Mouse (Mus musculus) stomach, embryonic 14.5 days (tissue): Measurements from ENCODE around the gene Npas2. TPM values are rescaled to one million over a fixed set of nuclear protein-coding genes. Genes with fewer than 3 reads are reported as not detected.

Source experiments
- ATAC-seq: fragments of 200-750 bp; cut with Nextera tagmentation; 2 replicates; pipeline ENCODE4 v1.8.0; 2017; ENCODE audit warnings: low read depth, moderate TSS enrichment; ENCODE audit not compliant: insufficient number of reproducible peaks, insufficient read depth, low FRiP score
- H3K27ac ChIP-seq: fragments of 300-500 bp; sonication (generic); 2 replicates; pipeline ENCODE4 v1.5.1; 2014; ENCODE audit warnings: mild to moderate bottlenecking, low read length, moderate library complexity, mixed read lengths
- H3K27me3 ChIP-seq: fragments of 300-500 bp; sonication (generic); 2 replicates; pipeline ENCODE4 v1.6.1; 2014; ENCODE audit warnings: low read length, control low read depth, mixed read lengths; ENCODE audit not compliant: control insufficient read depth, insufficient read depth
- H3K36me3 ChIP-seq: fragments of 300-500 bp; sonication (generic); 2 replicates; pipeline ENCODE4 v1.6.1; 2014; ENCODE audit warnings: mild to moderate bottlenecking, control low read depth, low read length, moderate library complexity, mixed read lengths; ENCODE audit not compliant: control insufficient read depth, insufficient read depth
- H3K4me1 ChIP-seq: fragments of 300-500 bp; sonication (generic); 2 replicates; pipeline ENCODE4 v1.6.1; 2014; ENCODE audit warnings: low read length, control low read depth, mixed read lengths; ENCODE audit not compliant: control insufficient read depth, insufficient read depth
- H3K4me2 ChIP-seq: fragments of 300-500 bp; sonication (generic); replicated peaks from 2 replicates; pipeline ENCODE4 v1.6.1; 2014; ENCODE audit warnings: low read depth, low read length, control low read depth
- H3K4me3 ChIP-seq: fragments of 300-500 bp; sonication (generic); 2 replicates; pipeline ENCODE4 v1.5.1; 2014; ENCODE audit warnings: low read depth, low read length, control low read depth
- H3K9ac ChIP-seq: fragments of 300-500 bp; sonication (generic); replicated peaks from 2 replicates; pipeline ENCODE4 v1.6.1; 2014; ENCODE audit warnings: low read depth, mild to moderate bottlenecking, control low read depth, low read length, moderate library complexity, mixed read lengths
- H3K9me3 ChIP-seq: fragments of 300-500 bp; sonication (generic); 2 replicates; pipeline ENCODE4 v1.6.1; 2016; ENCODE audit warnings: low read depth, low read length, control low read depth; ENCODE audit not compliant: control insufficient read depth
- WGBS: fragments of 180-500 bp; shearing (Covaris S2); extraction: QIAGEN DNeasy Blood & Tissue Kit; methylation state at CpG from one replicate; pipeline ENCODE4 v1.1.7; 2014; 5-methylcytosine and 5-hydroxymethylcytosine counted together
- polyA plus RNA-seq: library from polyadenylated mRNA; unstranded; fragments of >200 nt; fragmentation: Nextera tagmentation; extraction: Ambion mirVana; gene quantifications from 2 replicates; pipeline ENCODE4 v1.2.1, GENCODE M21; 2014

The Npas2 gene
- polyA plus RNA-seq, 1 experiment from 2014 or later = 0.81 TPM

- H3K9ac ChIP-seq = no peak overlapping the region
- no peaks in the 10 kb centered on the region for H3K9me3 ChIP-seq
Observed at GRCm38 (mm10) chr1:39234815-39235449, 41.4 kb downstream of the Npas2 start.

GRCm38 (mm10) chr1:39237503-39238255, 44.1 kb downstream of the Npas2 start:
- H3K36me3 ChIP-seq = no peaks in the 10 kb centered on the region
- H3K9ac ChIP-seq = no peak overlapping the region
- peak overlapping the region; percentile 71; the same call in 1 of the 2 replicates for H3K27ac ChIP-seq
- no peaks in the 10 kb centered on the region for H3K27me3 ChIP-seq
- peak; percentile 82 for ATAC-seq
- H3K4me2 ChIP-seq = no peak overlapping the region
- H3K4me1 ChIP-seq = no peaks in the 10 kb centered on the region
- no peaks in the 10 kb centered on the region for H3K9me3 ChIP-seq
- no peak overlapping the region for H3K4me3 ChIP-seq
- WGBS = 49% methylated on average over 9 of the region's 9 CpGs

More at GRCm38 (mm10) chr1:39234815-39235449, 41.4 kb downstream of the Npas2 start:
- no peak overlapping the region for H3K4me2 ChIP-seq
- 71% methylated on average over 11 of the region's 11 CpGs for WGBS
- H3K4me3 ChIP-seq = no peak overlapping the region
- no peak overlapping the region for H3K27ac ChIP-seq
- no peak for ATAC-seq
- H3K4me1 ChIP-seq = no peaks in the 10 kb centered on the region
- H3K36me3 ChIP-seq = no peaks in the 10 kb centered on the region
- no peaks in the 10 kb centered on the region for H3K27me3 ChIP-seq

- no peaks in the 10 kb centered on the region for H3K36me3 ChIP-seq
- H3K9ac ChIP-seq = no peak overlapping the region
- ATAC-seq = no peak
- H3K4me3 ChIP-seq = no peak overlapping the region
- no peak overlapping the region for H3K4me2 ChIP-seq
- no peak overlapping the region for H3K27ac ChIP-seq
- H3K4me1 ChIP-seq = no peaks in the 10 kb centered on the region
- H3K9me3 ChIP-seq = no peaks in the 10 kb centered on the region
- 83% methylated on average over 6 of the region's 6 CpGs for WGBS
- H3K27me3 ChIP-seq = no peaks in the 10 kb centered on the region
Observed at GRCm38 (mm10) chr1:39240860-39241584, 47.5 kb downstream of the Npas2 start.

GRCm38 (mm10) chr1:39244726-39245125, 51.2 kb downstream of the Npas2 start:
- H3K27ac ChIP-seq = no peak overlapping the region
- no peaks in the 10 kb centered on the region for H3K36me3 ChIP-seq
- H3K4me1 ChIP-seq = no peaks in the 10 kb centered on the region
- ATAC-seq = peak; percentile 77
- no peak overlapping the region for H3K9ac ChIP-seq
- WGBS = 43% methylated on average over 1 of the region's 1 CpGs
- H3K4me3 ChIP-seq = no peak overlapping the region
- H3K9me3 ChIP-seq = no peaks in the 10 kb centered on the region
- H3K27me3 ChIP-seq = no peaks in the 10 kb centered on the region
- H3K4me2 ChIP-seq = no peak overlapping the region

GRCm38 (mm10) chr1:39251679-39252078, 58.1 kb downstream of the Npas2 start:
- no peak overlapping the region for H3K9ac ChIP-seq
- H3K4me3 ChIP-seq = no peak overlapping the region
- no peaks in the 10 kb centered on the region for H3K36me3 ChIP-seq
- no peak overlapping the region for H3K4me2 ChIP-seq
- H3K4me1 ChIP-seq = no peaks in the 10 kb centered on the region
- no peaks in the 10 kb centered on the region for H3K9me3 ChIP-seq
- no peaks in the 10 kb centered on the region for H3K27me3 ChIP-seq
- H3K27ac ChIP-seq = no peak overlapping the region
- no peak for ATAC-seq
- 46% methylated on average over 7 of the region's 7 CpGs for WGBS

- H3K4me2 ChIP-seq = no peak overlapping the region
- no peaks in the 10 kb centered on the region for H3K36me3 ChIP-seq
- no peak overlapping the region for H3K27ac ChIP-seq
- H3K4me3 ChIP-seq = no peak overlapping the region
- H3K27me3 ChIP-seq = no peaks in the 10 kb centered on the region
- ATAC-seq = no peak
- 0 out of 2 replicates have a peak, but pooled peaks cover 2% of the 10 kb centered on the region for H3K9me3 ChIP-seq
- no peaks in the 10 kb centered on the region for H3K4me1 ChIP-seq
- no peak overlapping the region for H3K9ac ChIP-seq
- WGBS = 78% methylated on average over 4 of the region's 4 CpGs
Observed at GRCm38 (mm10) chr1:39253771-39254170, 60.2 kb downstream of the Npas2 start.

- no peak overlapping the region for H3K27ac ChIP-seq
- H3K4me2 ChIP-seq = no peak overlapping the region
- no peaks in the 10 kb centered on the region for H3K27me3 ChIP-seq
- no peaks in the 10 kb centered on the region for H3K36me3 ChIP-seq
- H3K4me3 ChIP-seq = no peak overlapping the region
- 0 out of 2 replicates have a peak, but pooled peaks cover 2% of the 10 kb centered on the region for H3K9me3 ChIP-seq
- no peak for ATAC-seq
- H3K4me1 ChIP-seq = no peaks in the 10 kb centered on the region
- 83% methylated on average over 9 of the region's 9 CpGs for WGBS
- H3K9ac ChIP-seq = no peak overlapping the region
Observed at GRCm38 (mm10) chr1:39256051-39256450, 62.5 kb downstream of the Npas2 start.

GRCm38 (mm10) chr1:39256513-39257330, 63.2 kb downstream of the Npas2 start:
- 84% methylated on average over 8 of the region's 8 CpGs for WGBS
- Histone ChIP-seq H3K36me3 (no peaks in the 10 kb centered on the region), H3K4me2 (no peak overlapping the region), H3K4me1 (no peaks in the 10 kb centered on the region), H3K9me3 (0 out of 2 replicates have a peak, but pooled peaks cover 2% of the 10 kb centered on the region), H3K9ac (no peak overlapping the region), H3K27ac (no peak overlapping the region), H3K4me3 (no peak overlapping the region), H3K27me3 (no peaks in the 10 kb centered on the region)
- no peak for ATAC-seq
